Mouse (Mus musculus) limb, embryonic 14.5 days (tissue): ENCODE data around the gene Mex3a. TPM values are rescaled to one million over a fixed set of nuclear protein-coding genes. Genes with fewer than 3 reads are reported as not detected.
A peak's percentile ranks its signal among the peaks of the same experiment; 100 is the strongest.

Source experiments
- ATAC-seq: fragments of 200-750 bp; cut with Nextera tagmentation; 2 replicates; pipeline ENCODE4 v1.8.0; 2017; ENCODE audit warnings: low read depth, moderate number of reproducible peaks, moderate TSS enrichment; ENCODE audit not compliant: low FRiP score
- DNase-seq: peaks from one replicate; pipeline ENCODE4 v3.0.0-alpha.2; 2015; ENCODE audit warnings: low spot score
- H3K27ac ChIP-seq: fragments of 300-500 bp; sonication (generic); replicated peaks from 2 replicates; pipeline ENCODE4 v1.5.1; 2014; ENCODE audit warnings: low read depth, mild to moderate bottlenecking, low read length, moderate library complexity, mixed read lengths
- H3K27me3 ChIP-seq: fragments of 300-500 bp; sonication (generic); 2 replicates; pipeline ENCODE4 v1.6.1; 2014; ENCODE audit warnings: low read length, mixed read lengths; ENCODE audit not compliant: control insufficient read depth, insufficient read depth
- H3K36me3 ChIP-seq: fragments of 300-500 bp; sonication (generic); 2 replicates; pipeline ENCODE4 v1.6.1; 2014; ENCODE audit warnings: mild to moderate bottlenecking, low read length, moderate library complexity, mixed read lengths; ENCODE audit not compliant: control insufficient read depth, insufficient read depth
- H3K4me1 ChIP-seq: fragments of 300-500 bp; sonication (generic); 2 replicates; pipeline ENCODE4 v1.6.1; 2014; ENCODE audit warnings: antibody characterized with exemption, low read length, mixed read lengths; ENCODE audit not compliant: control insufficient read depth, insufficient read depth
- H3K4me2 ChIP-seq: fragments of 300-500 bp; sonication (generic); replicated peaks from 2 replicates; pipeline ENCODE4 v1.6.1; 2014; ENCODE audit warnings: low read depth, mild to moderate bottlenecking, low read length, moderate library complexity; ENCODE audit not compliant: severe bottlenecking
- H3K4me3 ChIP-seq: fragments of 300-500 bp; sonication (generic); replicated peaks from 2 replicates; pipeline ENCODE4 v1.5.1; 2014; ENCODE audit warnings: low read length
- H3K9ac ChIP-seq: fragments of 300-500 bp; sonication (generic); 2 replicates; pipeline ENCODE4 v1.6.1; 2014; ENCODE audit warnings: mild to moderate bottlenecking, low read depth, low read length, moderate library complexity; ENCODE audit not compliant: severe bottlenecking
- H3K9me3 ChIP-seq: fragments of 300-500 bp; sonication (generic); 2 replicates; pipeline ENCODE4 v1.6.1; 2016; ENCODE audit warnings: low read length; ENCODE audit not compliant: control insufficient read depth
- POLR2A ChIP-seq: fragments of 200-500 bp; IDR thresholded peaks from 2 replicates; pipeline ENCODE4 v1.8.0; 2012; ENCODE audit warnings: inconsistent platforms, mild to moderate bottlenecking, moderate library complexity, borderline replicate concordance; ENCODE audit not compliant: insufficient read depth, insufficient read length; ENCODE audit errors: extremely low read depth
- WGBS: fragments of 180-500 bp; shearing (Covaris S2); extraction: QIAGEN DNeasy Blood & Tissue Kit; methylation state at CpG from one replicate; pipeline ENCODE4 v1.1.7; 2014; 5-methylcytosine and 5-hydroxymethylcytosine counted together
- polyA plus RNA-seq, 2 experiments: library from polyadenylated mRNA; depleted of rRNA in 1 of 2; stranded (reverse) in 1 of 2; unstranded in 1 of 2; fragments of >200 nt; fragmentation: Nextera tagmentation in 1 of 2; extraction: Ambion mirVana in 1 of 2; gene quantifications; 2 replicates each; pipeline versions ENCODE4 v1.2.1 to v1.2.3; 2012 to 2014

The Mex3a gene
- 49.3 and 60.8 TPM in 2 replicates for polyA plus RNA-seq (2012; rRNA removed)
- 26.7 and 33.1 TPM in 2 replicates for polyA plus RNA-seq (2014; fragmentation: Nextera tagmentation; extraction: Ambion mirVana)

DNA sequence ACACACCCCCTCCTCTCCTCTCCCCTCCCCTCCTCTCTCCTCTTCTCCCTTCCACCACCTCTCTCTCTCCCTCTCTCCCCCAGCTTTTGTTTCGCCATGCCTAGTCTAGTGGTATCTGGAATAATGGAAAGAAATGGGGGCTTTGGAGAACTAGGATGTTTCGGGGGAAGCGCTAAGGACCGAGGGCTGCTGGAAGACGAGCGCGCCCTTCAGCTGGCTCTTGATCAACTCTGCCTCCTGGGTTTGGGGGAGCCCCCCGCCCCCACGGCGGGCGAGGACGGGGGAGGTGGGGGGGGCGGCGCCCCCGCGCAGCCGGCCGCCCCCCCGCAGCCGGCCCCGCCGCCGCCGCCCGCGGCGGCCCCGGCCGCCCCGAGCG lies at the start of gene Mex3a:
Gene Mex3a, plus strand, starts transcription at position 97 of the 376 bp plus-strand sequence.
- Histone ChIP-seq H3K4me2 (peak within 1 kb of the TSS; percentile 62), H3K27me3 (no peaks in the 10 kb centered on the region), H3K9ac (peak within 1 kb of the TSS; percentile 99), H3K9me3 (no peaks in the 10 kb centered on the region), H3K27ac (peak within 1 kb of the TSS; percentile 98), H3K4me3 (peak within 1 kb of the TSS; percentile 96), H3K36me3 (peaks cover 31% of the 10 kb centered on the region), H3K4me1 (peaks cover 54% of the 10 kb centered on the region)
- TF ChIP-seq POLR2A = no peak
- WGBS = 2% methylated on average over 12 of the region's 31 CpGs
- no peak for ATAC-seq
- peak; percentile 54 for DNase-seq

DNA sequence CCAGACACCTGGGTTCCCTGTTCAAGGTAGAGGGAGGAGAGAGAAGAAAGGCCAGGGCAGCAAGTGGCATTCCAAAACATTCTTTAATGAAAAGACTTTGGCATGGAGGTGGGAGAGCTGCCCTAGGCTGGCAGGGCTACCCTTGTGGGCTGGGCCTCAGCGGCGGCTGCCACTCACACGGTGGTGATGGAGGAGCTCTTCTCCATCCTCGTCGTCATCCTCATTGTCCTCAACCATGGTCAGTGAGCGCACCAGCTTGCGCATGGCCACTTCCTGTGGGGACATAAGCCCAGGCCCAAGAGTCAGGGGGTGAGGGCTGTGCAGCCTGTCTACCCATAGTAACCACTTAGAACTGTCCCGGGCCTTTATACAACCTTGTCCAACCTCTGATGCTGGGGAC lies 49.1 kb upstream of the Mex3a start:
- Histone ChIP-seq H3K27ac (no peak overlapping the region), H3K36me3 (peaks cover 77% of the 10 kb centered on the region), H3K9me3 (no peaks in the 10 kb centered on the region), H3K4me3 (no peak overlapping the region), H3K27me3 (peaks cover 23% of the 10 kb centered on the region), H3K4me2 (no peak overlapping the region), H3K9ac (no peak overlapping the region), H3K4me1 (peaks cover 2% of the 10 kb centered on the region; the same call in 1 of the 2 replicates)
- ATAC-seq (no peak), DNase-seq (no peak)
- WGBS = 80% methylated on average over 8 of the region's 8 CpGs
- TF ChIP-seq POLR2A = no peak

DNA sequence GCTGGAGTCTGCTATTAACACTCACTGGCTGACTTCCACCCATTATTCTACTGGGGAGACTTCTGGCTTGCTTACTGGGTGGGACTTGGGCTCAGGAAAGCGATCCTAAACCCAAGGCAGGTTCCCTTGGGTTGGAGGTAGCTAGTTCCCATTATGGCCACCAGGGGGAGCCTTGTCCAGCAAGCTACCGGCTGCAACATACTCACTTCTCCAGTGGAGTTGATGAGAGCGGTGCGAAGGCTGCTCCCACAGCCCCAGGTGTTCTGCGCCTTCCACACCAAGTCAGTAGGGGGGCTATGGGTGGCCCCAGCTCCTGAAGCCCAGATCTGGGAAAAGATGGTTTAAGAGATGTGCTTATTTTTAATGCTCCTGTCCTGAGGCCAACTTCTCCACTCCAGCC lies 48.6 kb upstream of the Mex3a start:
- no peak overlapping the region for H3K4me3 ChIP-seq
- H3K4me1 ChIP-seq = peaks cover 6% of the 10 kb centered on the region
- ATAC-seq (0 out of 2 replicates have a peak, but pooled peaks have one; percentile 38), DNase-seq (peak; percentile 79)
- H3K27me3 ChIP-seq = peaks cover 23% of the 10 kb centered on the region
- no peaks in the 10 kb centered on the region for H3K9me3 ChIP-seq
- peaks cover 78% of the 10 kb centered on the region for H3K36me3 ChIP-seq
- H3K9ac ChIP-seq = no peak overlapping the region
- H3K4me2 ChIP-seq = no peak overlapping the region
- 3% methylated on average over 5 of the region's 5 CpGs for WGBS
- no peak for TF ChIP-seq POLR2A
- no peak overlapping the region for H3K27ac ChIP-seq

DNA sequence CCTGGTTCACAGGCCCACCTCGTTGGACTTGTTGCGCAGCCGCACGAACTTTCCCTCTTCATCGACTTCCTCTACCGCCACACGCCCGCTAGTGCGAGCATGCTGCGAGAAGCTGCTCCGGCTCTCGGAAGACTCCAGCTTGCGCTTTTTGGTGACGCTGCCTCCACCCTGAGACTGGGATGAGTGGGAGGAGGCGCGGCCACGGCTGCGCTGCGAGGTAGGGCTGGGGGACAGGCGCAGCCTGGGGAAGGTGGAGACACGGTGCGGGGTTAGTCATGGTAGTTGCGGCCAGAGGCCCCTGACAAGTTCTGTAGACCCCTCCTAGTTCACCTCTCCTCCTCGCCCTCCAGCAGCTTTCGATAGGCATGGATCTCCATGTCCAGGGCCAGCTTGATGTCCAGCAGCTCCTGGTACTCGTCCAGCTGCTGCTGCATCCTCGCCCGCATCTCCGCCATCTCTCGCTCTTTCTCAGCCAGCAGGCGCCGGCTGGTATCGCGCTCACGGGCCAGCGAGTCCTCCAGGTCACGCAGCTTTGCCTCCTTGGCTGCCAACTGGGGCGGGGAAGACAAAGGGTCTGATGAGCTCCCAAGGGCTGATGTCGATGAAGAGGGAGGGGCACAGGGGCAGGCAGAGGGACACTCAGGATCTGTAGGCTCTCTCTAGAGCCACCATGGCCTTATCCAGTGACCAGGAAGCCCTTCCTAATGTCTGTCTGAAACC lies 47.4 kb upstream of the Mex3a start:
- WGBS = 22% methylated on average over 38 of the region's 39 CpGs
- DNase-seq (no peak), ATAC-seq (no peak)
- H3K9ac ChIP-seq = 0 out of 2 replicates have a peak overlapping the region, but pooled peaks have one; percentile 21
- H3K4me3 ChIP-seq = no peak overlapping the region
- no peaks in the 10 kb centered on the region for H3K9me3 ChIP-seq
- no peak for TF ChIP-seq POLR2A
- peak overlapping the region; percentile 19; the same call in 1 of the 2 replicates for H3K4me2 ChIP-seq
- H3K27me3 ChIP-seq = peaks cover 23% of the 10 kb centered on the region
- H3K27ac ChIP-seq = no peak overlapping the region
- peaks cover 17% of the 10 kb centered on the region for H3K4me1 ChIP-seq
- peaks cover 80% of the 10 kb centered on the region for H3K36me3 ChIP-seq

DNA sequence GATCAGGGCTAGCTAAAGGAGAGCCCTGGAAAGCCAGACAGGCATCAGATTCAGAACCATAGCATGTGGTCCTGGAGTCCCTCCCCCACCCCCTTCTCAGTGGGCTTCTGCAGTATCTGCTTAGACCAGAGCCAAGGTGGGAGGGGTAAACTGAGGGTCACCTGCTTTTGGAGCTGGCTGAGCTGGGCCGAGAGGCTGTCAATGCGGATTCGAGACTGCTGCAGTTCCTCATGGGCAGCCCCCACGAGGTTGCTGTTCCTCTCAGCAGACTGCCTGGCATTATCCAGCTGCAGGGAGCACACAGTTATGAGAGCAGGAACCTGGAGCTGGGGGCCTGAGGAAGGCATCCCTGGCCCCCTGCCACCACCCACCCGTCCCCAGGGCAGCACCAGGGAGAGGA lies 46.2 kb upstream of the Mex3a start:
- ATAC-seq (no peak), DNase-seq (no peak)
- H3K9me3 ChIP-seq = no peaks in the 10 kb centered on the region
- WGBS = 57% methylated on average over 5 of the region's 5 CpGs
- peaks cover 23% of the 10 kb centered on the region for H3K27me3 ChIP-seq
- no peak overlapping the region for H3K27ac ChIP-seq
- H3K4me1 ChIP-seq = peaks cover 30% of the 10 kb centered on the region
- H3K36me3 ChIP-seq = peaks cover 74% of the 10 kb centered on the region
- no peak overlapping the region for H3K9ac ChIP-seq
- no peak for TF ChIP-seq POLR2A
- H3K4me2 ChIP-seq = no peak overlapping the region
- H3K4me3 ChIP-seq = no peak overlapping the region
